Mouse (Mus musculus): ENCODE measurements around the gene Arfgap2. TPM values are rescaled to one million over a fixed set of nuclear protein-coding genes. Genes with fewer than 3 reads are reported as not detected.
A peak's percentile ranks its signal among the peaks of the same experiment; 100 is the strongest.

The Arfgap2 gene
- total RNA-seq, 4 experiments from 2014 or later, result 99.8 to 126 (median 112) TPM

DNA sequence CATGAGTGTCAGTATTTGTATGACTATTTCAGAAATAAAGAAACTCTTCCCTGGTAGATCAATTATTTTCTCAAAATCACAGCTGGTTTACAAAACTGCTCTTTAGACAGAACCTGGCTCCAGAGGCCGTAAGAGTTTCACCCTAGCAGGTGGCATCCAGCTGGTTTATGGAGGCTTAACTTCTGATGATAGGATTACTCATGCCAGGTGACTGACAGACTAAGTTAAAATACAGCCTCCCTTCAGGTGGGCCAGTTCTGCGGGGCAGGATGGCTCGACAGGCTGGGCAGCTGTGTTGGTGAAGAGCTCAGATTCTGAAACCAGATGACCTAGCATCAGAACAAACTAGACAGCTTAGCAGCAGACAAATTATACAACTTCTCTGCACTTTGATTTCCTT lies 44.8 kb downstream of the Arfgap2 start:
- no peak for DNase-seq

DNA sequence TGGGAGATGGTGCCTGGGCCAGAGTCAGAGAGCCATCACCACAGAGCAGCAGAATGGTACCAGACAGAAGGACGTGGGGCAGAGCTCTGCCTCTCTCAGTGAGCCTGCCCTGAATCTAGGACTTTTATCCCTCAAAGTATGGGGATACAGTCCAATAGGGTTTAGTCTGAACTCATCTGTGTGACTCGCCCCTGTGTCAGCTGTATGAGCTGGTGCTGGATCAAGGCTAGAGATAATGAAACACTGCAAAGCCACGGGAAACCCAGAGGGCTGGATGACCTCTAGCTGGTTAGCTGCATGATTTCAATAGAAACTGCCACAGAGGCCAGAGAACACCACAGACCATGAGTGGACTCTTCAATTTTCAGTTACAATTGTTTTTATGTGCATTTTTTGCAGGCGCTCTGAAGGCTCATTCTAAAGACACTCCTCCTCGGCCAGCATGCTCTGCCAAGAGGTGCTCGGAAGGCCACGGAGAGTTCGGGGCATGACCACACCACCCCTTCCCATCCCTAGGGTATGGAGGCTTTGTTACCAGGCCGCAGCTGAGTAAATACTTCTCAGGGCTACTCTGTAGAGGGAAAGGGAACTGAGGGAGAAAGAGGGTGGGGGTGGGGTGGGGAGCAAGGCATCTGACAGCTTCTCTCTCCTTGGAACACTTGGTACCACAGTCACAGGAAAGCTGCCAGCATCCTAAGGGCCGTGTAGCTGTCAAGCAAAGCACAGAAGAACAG lies 48.0 kb downstream of the Arfgap2 start:
- DNase-seq, result peak; percentile 55

DNA sequence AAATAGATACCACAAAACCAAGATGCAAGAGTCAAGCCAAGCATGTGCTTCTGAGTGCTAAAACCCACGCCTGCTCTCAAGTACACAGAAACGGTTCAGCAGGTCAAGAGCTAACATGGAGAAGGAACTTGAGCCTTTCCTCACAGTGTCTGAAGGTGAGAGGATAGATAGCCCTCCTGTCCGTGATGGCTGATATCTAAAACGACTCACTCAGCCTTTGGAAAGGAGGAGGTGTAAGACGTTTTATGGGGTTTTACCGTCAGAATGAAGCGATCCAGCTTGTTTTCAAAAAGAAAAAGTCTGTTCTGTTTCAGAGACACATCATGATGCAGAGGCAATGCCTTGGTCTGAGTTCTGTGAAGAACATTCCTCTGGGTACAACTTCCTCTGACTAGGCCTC lies 49.4 kb downstream of the Arfgap2 start:
- no peak for DNase-seq

DNA sequence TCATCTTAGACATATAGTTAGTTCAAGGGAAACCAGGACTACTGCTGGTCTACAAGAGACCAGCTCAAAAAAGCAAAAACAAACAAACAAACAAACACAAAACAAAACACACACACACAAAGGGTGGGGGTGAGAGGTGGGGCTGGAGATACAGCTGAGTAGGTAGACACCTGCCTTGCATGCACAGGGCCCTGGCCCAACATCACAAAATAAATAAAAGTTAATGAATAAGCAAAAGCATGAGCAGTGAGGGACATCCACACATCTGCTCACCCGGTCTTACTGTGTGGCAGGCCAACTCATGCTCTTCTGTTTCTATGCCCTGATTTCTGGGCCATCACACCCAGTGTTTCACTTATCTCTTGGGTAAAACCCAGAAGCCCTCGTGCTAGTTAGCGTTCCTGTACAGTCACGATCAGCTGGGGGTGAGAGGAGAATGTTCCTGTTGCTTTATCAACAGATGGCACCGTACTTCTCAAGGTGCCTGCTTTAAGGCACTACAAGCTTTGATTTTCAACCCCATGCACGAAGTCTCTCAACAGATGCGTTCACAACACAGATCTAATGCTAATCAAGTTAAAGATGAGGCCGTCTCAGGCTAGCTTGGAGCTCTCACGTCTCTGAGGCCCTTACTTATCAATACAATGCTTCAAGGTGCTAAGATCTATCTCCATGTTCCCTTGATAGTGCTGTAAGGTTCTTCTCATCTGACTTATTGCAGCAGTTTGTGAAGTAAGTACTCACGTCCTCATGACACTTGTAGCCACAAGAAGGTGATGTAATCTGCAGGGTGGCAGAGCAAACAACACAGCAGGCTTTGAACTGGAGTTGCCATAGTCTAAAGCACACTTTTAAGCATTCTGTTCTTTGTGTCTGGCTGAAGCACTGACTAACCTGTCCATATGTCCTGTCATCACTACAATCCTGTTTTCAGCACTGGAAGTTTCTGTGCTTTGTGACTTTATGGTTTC lies 56.1 kb downstream of the Arfgap2 start:
- no peak for DNase-seq

DNA sequence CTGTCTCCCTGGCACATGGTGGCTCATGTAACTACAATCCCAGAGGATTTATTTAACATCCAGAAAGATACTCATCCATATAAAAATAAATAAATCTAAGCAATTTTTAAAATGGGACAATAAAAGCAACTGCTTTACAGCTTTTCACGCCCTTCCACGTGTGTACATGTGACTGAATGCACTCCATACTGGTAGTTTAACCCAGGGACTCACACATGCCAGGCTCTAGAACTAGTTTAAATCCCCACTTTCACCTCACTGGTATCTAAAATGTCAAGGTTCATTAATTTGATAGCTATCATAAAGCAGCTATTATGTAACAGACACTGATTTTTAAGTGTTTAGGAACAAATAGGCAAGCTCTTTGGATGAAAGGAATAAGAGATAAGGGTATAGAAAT lies 57.1 kb downstream of the Arfgap2 start:
- DNase-seq, result no peak

DNA sequence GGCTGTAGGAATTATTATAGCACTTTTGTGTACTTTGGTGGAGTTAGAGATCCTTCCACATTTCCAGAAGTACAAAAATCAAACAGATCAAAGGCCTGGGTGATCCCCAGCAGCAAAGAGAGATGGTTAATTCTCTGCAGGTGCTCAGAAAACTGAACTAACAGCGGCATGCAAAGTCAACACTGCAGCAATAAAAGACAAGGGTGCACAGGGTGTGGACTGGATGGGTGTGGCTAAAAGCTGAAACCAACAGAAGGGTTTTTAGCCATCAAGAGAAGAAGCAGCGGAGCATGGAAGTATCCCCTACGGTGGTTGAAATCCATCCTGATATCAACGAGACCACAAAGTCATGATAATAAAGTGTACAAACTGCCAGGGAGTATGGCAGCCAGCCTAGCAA lies 57.7 kb downstream of the Arfgap2 start:
- DNase-seq, result no peak

DNA sequence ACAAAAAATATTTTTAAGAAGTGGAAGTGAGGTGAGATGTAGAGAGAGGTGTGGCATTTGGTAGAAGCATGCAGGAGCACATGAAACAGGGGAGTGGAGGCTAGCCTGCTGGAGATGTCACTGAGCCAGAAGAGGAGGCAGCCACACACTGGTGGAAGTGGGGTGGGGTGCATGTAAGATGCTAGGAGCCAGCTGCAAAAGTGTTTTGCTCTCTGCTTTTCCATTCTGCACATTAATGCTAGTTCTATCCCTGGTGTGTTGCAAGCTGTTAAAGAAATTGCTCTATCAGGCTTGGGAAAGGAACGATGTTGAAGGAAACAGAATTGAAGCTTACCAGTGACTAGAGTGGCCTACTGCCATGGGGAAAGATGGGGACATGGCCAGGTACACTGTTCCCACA lies 59.6 kb downstream of the Arfgap2 start:
- DNase-seq, result no peak

DNA sequence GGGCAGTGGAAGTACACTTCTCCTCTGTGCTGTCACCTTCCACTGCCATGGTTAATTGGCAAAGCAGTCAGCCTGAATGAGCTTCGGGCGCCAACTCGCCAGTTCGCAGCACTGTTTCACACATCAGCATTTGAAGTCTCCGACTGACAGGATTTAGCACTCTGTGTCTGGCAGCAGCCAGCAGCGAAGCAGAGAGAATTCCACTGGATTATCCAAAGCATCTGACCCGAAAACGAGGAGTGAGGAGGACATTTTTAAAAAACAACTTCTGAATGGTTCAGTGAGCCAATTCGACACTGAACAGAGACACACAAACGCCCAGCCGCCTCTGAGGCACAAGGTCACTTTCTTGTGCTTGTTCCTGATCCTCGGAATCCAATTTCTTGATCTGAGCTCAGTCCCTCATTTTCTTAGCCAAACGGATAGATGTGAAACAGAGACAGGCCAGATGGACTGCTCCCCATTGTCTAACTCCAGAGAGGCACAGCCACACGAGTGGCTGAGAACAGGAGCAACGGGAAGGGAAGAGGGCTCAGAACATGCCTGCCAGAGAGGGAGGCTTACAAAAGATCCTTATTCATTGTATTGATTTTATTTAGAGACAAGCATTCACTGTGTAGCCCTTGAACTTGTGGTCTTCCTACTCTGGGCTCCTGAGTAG lies 60.1 kb downstream of the Arfgap2 start:
- no peak for DNase-seq

Other genes with a start within 250 kb of the Arfgap2 start
- gene Rapsn, start 229.4 kb upstream of the Arfgap2 start, total RNA-seq (2022), result 1 to 10 TPM; 1.6 to 7.5 (median 3.5) TPM
- 100 to 1,000 TPM; 172 to 187 (median 179) TPM for gene Psmc3, start 211.0 kb upstream of the Arfgap2 start, total RNA-seq (2022)
- gene Slc39a13, start 194.6 kb upstream of the Arfgap2 start, total RNA-seq (2022), result 10 to 100 TPM; 31.4 to 57.3 (median 43.5) TPM
- 1 to 10 TPM; 6.3 to 9.6 (median 7.9) TPM for gene Spi1, start 182.6 kb upstream of the Arfgap2 start, total RNA-seq (2022)
- under 1 TPM; 0.09 to 0.62 (median 0.26) TPM for gene Mybpc3, start 146.8 kb upstream of the Arfgap2 start, total RNA-seq (2022)
- gene Madd, start 81.1 kb upstream of the Arfgap2 start, total RNA-seq (2022), result 10 to 100 TPM; 25.2 to 44.7 (median 32.4) TPM
- 10 to 100 TPM; 21.1 to 32.1 (median 25.4) TPM for gene Nr1h3, start 62.1 kb upstream of the Arfgap2 start, total RNA-seq (2022)
- gene Acp2, start 62.1 kb upstream of the Arfgap2 start, total RNA-seq (2022), result 10 to 100 TPM; 44.7 to 74.7 (median 57.5) TPM
- gene Ddb2, start 28.0 kb upstream of the Arfgap2 start, total RNA-seq (2022), result 10 to 100 TPM in 3 of 4 experiments, 1 to 10 TPM in 1; 8.4 to 22.9 (median 17.1) TPM
- 100 to 1,000 TPM in 2 of 4 experiments, 10 to 100 TPM in 2; 68.6 to 220 (median 125) TPM for gene Pacsin3, start 9.0 kb upstream of the Arfgap2 start, total RNA-seq (2022)
- 10 to 100 TPM; 17.8 to 35.6 (median 28.3) TPM for gene 1110051M20Rik, start 179.7 kb downstream of the Arfgap2 start, total RNA-seq (2022)
- 10 to 100 TPM in 2 of 4 experiments, 1 to 10 TPM in 2; 6.3 to 11.2 (median 9.5) TPM for gene Lrp4, start 192.5 kb downstream of the Arfgap2 start, total RNA-seq (2022)

All from adrenal gland, adult 8-10 months (tissue).